Mouse (Mus musculus) hindbrain, embryonic 14.5 days (tissue): ENCODE measurements at regions not wholly inside any gene's neighbourhood (a gene's known extent, or its start where the extent isn't known, plus 50 kb on each side); places are given as distances from the start of the nearest gene placed in this dataset.

Source experiments
- ATAC-seq: fragments of 200-750 bp; cut with Nextera tagmentation; 2 replicates; pipeline ENCODE4 v1.8.0; 2017; ENCODE audit warnings: moderate number of reproducible peaks, mild to moderate bottlenecking, moderate TSS enrichment, moderate library complexity; ENCODE audit not compliant: low FRiP score
- DNase-seq: peaks from one replicate; pipeline ENCODE4 v3.0.0-alpha.2; 2015; ENCODE audit warnings: low spot score
- H3K27ac ChIP-seq: fragments of 300-500 bp; sonication (generic); 2 replicates; pipeline ENCODE4 v1.5.1; 2014; ENCODE audit warnings: mild to moderate bottlenecking, moderate library complexity
- H3K27me3 ChIP-seq: fragments of 300-500 bp; sonication (generic); 2 replicates; pipeline ENCODE4 v1.6.1; 2014; ENCODE audit warnings: mild to moderate bottlenecking, low read length, mixed read lengths; ENCODE audit not compliant: control insufficient read depth, insufficient read depth
- H3K36me3 ChIP-seq: fragments of 300-500 bp; sonication (generic); replicated peaks from 2 replicates; pipeline ENCODE4 v1.6.1; 2014; ENCODE audit not compliant: control insufficient read depth, insufficient read depth
- H3K4me1 ChIP-seq: fragments of 300-500 bp; sonication (generic); replicated peaks from 2 replicates; pipeline ENCODE4 v1.6.1; 2014; ENCODE audit warnings: antibody characterized with exemption, low read length, mixed read lengths; ENCODE audit not compliant: control insufficient read depth, insufficient read depth
- H3K4me2 ChIP-seq: fragments of 300-500 bp; sonication (generic); replicated peaks from 2 replicates; pipeline ENCODE4 v1.6.1; 2014; ENCODE audit warnings: mild to moderate bottlenecking, moderate library complexity
- H3K4me3 ChIP-seq: fragments of 300-500 bp; sonication (generic); replicated peaks from 2 replicates; pipeline ENCODE4 v1.5.1; 2014; ENCODE audit warnings: mild to moderate bottlenecking, low read length
- H3K9ac ChIP-seq: fragments of 300-500 bp; sonication (generic); 2 replicates; pipeline ENCODE4 v1.6.1; 2014
- H3K9me3 ChIP-seq: fragments of 300-500 bp; sonication (generic); 2 replicates; pipeline ENCODE4 v1.6.1; 2016; ENCODE audit warnings: low read length; ENCODE audit not compliant: control insufficient read depth
- WGBS: fragments of 180-500 bp; shearing (Covaris S2); extraction: QIAGEN DNeasy Blood & Tissue Kit; methylation state at CpG from one replicate; pipeline ENCODE4 v1.1.7; 2014; 5-methylcytosine and 5-hydroxymethylcytosine counted together

GRCm38 (mm10) chr12:12756301-12756948 is 185.3 kb downstream of the Mycn start:
- ATAC-seq (no peak), DNase-seq (no peak)
- Histone ChIP-seq H3K9ac (no peak overlapping the region), H3K27ac (no peak overlapping the region), H3K4me2 (no peak overlapping the region), H3K4me3 (no peak overlapping the region), H3K27me3 (no peaks in the 10 kb centered on the region), H3K9me3 (no peaks in the 10 kb centered on the region), H3K36me3 (no peaks in the 10 kb centered on the region), H3K4me1 (no peaks in the 10 kb centered on the region)
- WGBS, result 46% methylated on average over 2 of the region's 2 CpGs

GRCm38 (mm10) chr12:12753849-12754248 is 187.9 kb downstream of the Mycn start:
- no peak overlapping the region for H3K4me3 ChIP-seq
- WGBS, result 20% methylated on average over 9 of the region's 9 CpGs

GRCm38 (mm10) chr12:12751670-12752426 is 189.9 kb downstream of the Mycn start:
- Histone ChIP-seq H3K27me3 (no peaks in the 10 kb centered on the region), H3K36me3 (no peaks in the 10 kb centered on the region), H3K4me3 (no peak overlapping the region), H3K4me1 (no peaks in the 10 kb centered on the region), H3K9me3 (no peaks in the 10 kb centered on the region), H3K27ac (no peak overlapping the region), H3K4me2 (no peak overlapping the region), H3K9ac (no peak overlapping the region)
- WGBS, result 90% methylated on average over 10 of the region's 10 CpGs
- DNase-seq (no peak), ATAC-seq (no peak)

More at GRCm38 (mm10) chr12:12753849-12754248, 187.9 kb downstream of the Mycn start:
- H3K4me1 ChIP-seq, result no peaks in the 10 kb centered on the region
- DNase-seq (no peak), ATAC-seq (no peak)
- no peaks in the 10 kb centered on the region for H3K9me3 ChIP-seq
- no peaks in the 10 kb centered on the region for H3K27me3 ChIP-seq
- no peak overlapping the region for H3K27ac ChIP-seq
- H3K36me3 ChIP-seq, result no peaks in the 10 kb centered on the region
- H3K9ac ChIP-seq, result no peak overlapping the region
- H3K4me2 ChIP-seq, result no peak overlapping the region

GRCm38 (mm10) chr12:12749690-12750089 is 192.0 kb downstream of the Mycn start:
- H3K9ac ChIP-seq, result no peak overlapping the region
- H3K36me3 ChIP-seq, result no peaks in the 10 kb centered on the region
- WGBS, result 86% methylated on average over 3 of the region's 3 CpGs
- ATAC-seq, result no peak
- H3K9me3 ChIP-seq, result no peaks in the 10 kb centered on the region
- DNase-seq, result no peak
- H3K4me1 ChIP-seq, result no peaks in the 10 kb centered on the region
- no peak overlapping the region for H3K27ac ChIP-seq
- H3K27me3 ChIP-seq, result no peaks in the 10 kb centered on the region
- H3K4me2 ChIP-seq, result no peak overlapping the region
- no peak overlapping the region for H3K4me3 ChIP-seq

GRCm38 (mm10) chr12:12746852-12747454 is 194.8 kb downstream of the Mycn start:
- DNase-seq (no peak), ATAC-seq (no peak)
- no peak overlapping the region for H3K4me2 ChIP-seq
- 22% methylated on average over 4 of the region's 4 CpGs for WGBS
- H3K9me3 ChIP-seq, result no peaks in the 10 kb centered on the region
- H3K27me3 ChIP-seq, result no peaks in the 10 kb centered on the region
- H3K4me1 ChIP-seq, result no peaks in the 10 kb centered on the region
- no peaks in the 10 kb centered on the region for H3K36me3 ChIP-seq
- H3K9ac ChIP-seq, result no peak overlapping the region
- H3K27ac ChIP-seq, result no peak overlapping the region
- no peak overlapping the region for H3K4me3 ChIP-seq

GRCm38 (mm10) chr12:12744492-12744891 is 197.2 kb downstream of the Mycn start:
- WGBS, result 82% methylated on average over 2 of the region's 2 CpGs
- H3K9ac ChIP-seq, result no peak overlapping the region
- no peaks in the 10 kb centered on the region for H3K9me3 ChIP-seq
- ATAC-seq (no peak), DNase-seq (no peak)
- no peaks in the 10 kb centered on the region for H3K36me3 ChIP-seq
- no peaks in the 10 kb centered on the region for H3K4me1 ChIP-seq
- no peak overlapping the region for H3K4me2 ChIP-seq
- H3K27ac ChIP-seq, result no peak overlapping the region
- no peaks in the 10 kb centered on the region for H3K27me3 ChIP-seq
- H3K4me3 ChIP-seq, result no peak overlapping the region

GRCm38 (mm10) chr12:12738631-12739331 is 202.9 kb downstream of the Mycn start:
- 46% methylated on average over 12 of the region's 12 CpGs for WGBS
- no peak for ATAC-seq
- Histone ChIP-seq H3K9me3 (no peaks in the 10 kb centered on the region), H3K27ac (no peak overlapping the region), H3K36me3 (no peaks in the 10 kb centered on the region), H3K4me3 (no peak overlapping the region), H3K9ac (no peak overlapping the region), H3K4me2 (no peak overlapping the region), H3K27me3 (no peaks in the 10 kb centered on the region), H3K4me1 (peaks cover 7% of the 10 kb centered on the region; the same call in 1 of the 2 replicates)
- peak; percentile 69 for DNase-seq

GRCm38 (mm10) chr12:12725797-12726196 is 215.9 kb downstream of the Mycn start:
- Histone ChIP-seq H3K4me3 (no peak overlapping the region), H3K9me3 (no peaks in the 10 kb centered on the region), H3K27me3 (no peaks in the 10 kb centered on the region), H3K9ac (no peak overlapping the region), H3K4me1 (peaks cover 23% of the 10 kb centered on the region), H3K36me3 (no peaks in the 10 kb centered on the region), H3K27ac (no peak overlapping the region), H3K4me2 (peak overlapping the region; percentile 29)
- DNase-seq, result no peak
- WGBS, result 5% methylated on average over 9 of the region's 9 CpGs
- no peak for ATAC-seq

- no peaks in the 10 kb centered on the region for H3K27me3 ChIP-seq
- peak; percentile 12; the same call in 1 of the 2 replicates for ATAC-seq
- 0 out of 2 replicates have a peak overlapping the region, but pooled peaks have one; percentile 28 for H3K9ac ChIP-seq
- H3K4me1 ChIP-seq, result peaks cover 23% of the 10 kb centered on the region
- DNase-seq, result no peak
- peak overlapping the region; percentile 29 for H3K4me2 ChIP-seq
- no peaks in the 10 kb centered on the region for H3K36me3 ChIP-seq
- 4% methylated on average over 13 of the region's 13 CpGs for WGBS
- H3K4me3 ChIP-seq, result no peak overlapping the region
- H3K9me3 ChIP-seq, result no peaks in the 10 kb centered on the region
- H3K27ac ChIP-seq, result no peak overlapping the region
These were observed 216.6 kb downstream of the Mycn start for GRCm38 (mm10) chr12:12725075-12725474.
